Mouse (Mus musculus) midbrain, embryonic 11.5 days (tissue): ENCODE measurements at regions not wholly inside any gene's neighbourhood (a gene's known extent, or its start where the extent isn't known, plus 50 kb on each side); places are given as distances from the start of the nearest gene placed in this dataset.

ENCODE experiments used
- ATAC-seq: fragments of 200-750 bp; cut with Nextera tagmentation; 2 replicates; pipeline ENCODE4 v1.8.0; 2017; ENCODE audit warnings: moderate TSS enrichment, moderate library complexity; ENCODE audit not compliant: low FRiP score
- DNase-seq: peaks from one replicate; pipeline ENCODE4 v3.0.0; 2015; ENCODE audit warnings: low spot score; ENCODE audit errors: missing footprints
- H3K27ac ChIP-seq: fragments of 300-500 bp; sonication (generic); 2 replicates; pipeline ENCODE4 v1.5.1; 2014; ENCODE audit warnings: low read depth, low read length
- H3K27me3 ChIP-seq: fragments of 300-500 bp; sonication (generic); 2 replicates; pipeline ENCODE4 v1.6.1; 2014; ENCODE audit warnings: mild to moderate bottlenecking, low read length, moderate library complexity, mixed read lengths; ENCODE audit not compliant: control insufficient read depth, insufficient read depth
- H3K36me3 ChIP-seq: fragments of 300-500 bp; sonication (generic); 2 replicates; pipeline ENCODE4 v1.6.1; 2014; ENCODE audit warnings: mild to moderate bottlenecking, low read length, moderate library complexity, mixed read lengths; ENCODE audit not compliant: control insufficient read depth, insufficient read depth
- H3K4me1 ChIP-seq: fragments of 300-500 bp; sonication (generic); 2 replicates; pipeline ENCODE4 v1.6.1; 2014; ENCODE audit warnings: low read length; ENCODE audit not compliant: control insufficient read depth, insufficient read depth
- H3K4me2 ChIP-seq: fragments of 300-500 bp; sonication (generic); 2 replicates; pipeline ENCODE4 v1.6.1; 2014; ENCODE audit warnings: mild to moderate bottlenecking, moderate library complexity
- H3K4me3 ChIP-seq: fragments of 300-500 bp; sonication (generic); 2 replicates; pipeline ENCODE4 v1.5.1; 2014; ENCODE audit warnings: low read depth, low read length
- H3K9ac ChIP-seq: fragments of 300-500 bp; sonication (generic); 2 replicates; pipeline ENCODE4 v1.6.1; 2014; ENCODE audit warnings: low read length
- H3K9me3 ChIP-seq: fragments of 300-500 bp; sonication (generic); 2 replicates; pipeline ENCODE4 v1.6.1; 2016; ENCODE audit warnings: low read length; ENCODE audit not compliant: control insufficient read depth
- WGBS: fragments of 180-500 bp; shearing (Covaris S2); extraction: QIAGEN DNeasy Blood & Tissue Kit; methylation state at CpG from one replicate; pipeline ENCODE4 v1.1.7; 2014; 5-methylcytosine and 5-hydroxymethylcytosine counted together

GRCm38 (mm10) chrX:11701095-11701494 is 373.5 kb downstream of the H2al1j start:
- DNase-seq, result no peak
- 81% methylated on average over 2 of the region's 2 CpGs for WGBS
- Histone ChIP-seq H3K9ac (no peak overlapping the region), H3K27ac (no peak overlapping the region), H3K4me2 (no peak overlapping the region), H3K36me3 (no peaks in the 10 kb centered on the region), H3K9me3 (no peaks in the 10 kb centered on the region), H3K4me3 (no peak overlapping the region), H3K27me3 (no peaks in the 10 kb centered on the region; the same call in 1 of the 2 replicates), H3K4me1 (no peaks in the 10 kb centered on the region)
- ATAC-seq, result no peak

- no peak overlapping the region for H3K9ac ChIP-seq
- no peak overlapping the region for H3K4me3 ChIP-seq
- H3K27me3 ChIP-seq, result peaks cover 2% of the 10 kb centered on the region; the same call in 1 of the 2 replicates
- no peaks in the 10 kb centered on the region for H3K9me3 ChIP-seq
- no peaks in the 10 kb centered on the region for H3K36me3 ChIP-seq
- DNase-seq, result no peak
- H3K4me1 ChIP-seq, result no peaks in the 10 kb centered on the region
- no peak overlapping the region for H3K4me2 ChIP-seq
- 84% methylated on average over 6 of the region's 6 CpGs for WGBS
- ATAC-seq, result no peak
- no peak overlapping the region for H3K27ac ChIP-seq
Measured at GRCm38 (mm10) chrX:11705851-11706557, 378.4 kb downstream of the H2al1j start.

GRCm38 (mm10) chrX:11707330-11707729 is 379.7 kb downstream of the H2al1j start:
- Histone ChIP-seq H3K9ac (no peak overlapping the region), H3K4me2 (no peak overlapping the region), H3K36me3 (no peaks in the 10 kb centered on the region), H3K9me3 (no peaks in the 10 kb centered on the region), H3K27ac (no peak overlapping the region), H3K4me1 (no peaks in the 10 kb centered on the region), H3K4me3 (no peak overlapping the region), H3K27me3 (peaks cover 2% of the 10 kb centered on the region; the same call in 1 of the 2 replicates)
- no peak for DNase-seq
- 81% methylated on average over 6 of the region's 6 CpGs for WGBS
- no peak for ATAC-seq

GRCm38 (mm10) chrX:11708325-11708724 is 380.7 kb downstream of the H2al1j start:
- Histone ChIP-seq H3K4me3 (no peak overlapping the region), H3K27ac (no peak overlapping the region), H3K9ac (no peak overlapping the region), H3K27me3 (peaks cover 2% of the 10 kb centered on the region; the same call in 1 of the 2 replicates), H3K4me1 (no peaks in the 10 kb centered on the region), H3K36me3 (no peaks in the 10 kb centered on the region), H3K4me2 (no peak overlapping the region), H3K9me3 (no peaks in the 10 kb centered on the region)
- WGBS, result 35% methylated on average over 6 of the region's 6 CpGs
- no peak for DNase-seq
- ATAC-seq, result no peak

GRCm38 (mm10) chrX:11709326-11709725 is 381.7 kb downstream of the H2al1j start:
- H3K36me3 ChIP-seq, result no peaks in the 10 kb centered on the region
- WGBS, result 80% methylated on average over 4 of the region's 4 CpGs
- no peak overlapping the region for H3K27ac ChIP-seq
- no peak overlapping the region for H3K4me3 ChIP-seq
- H3K27me3 ChIP-seq, result peaks cover 2% of the 10 kb centered on the region; the same call in 1 of the 2 replicates
- DNase-seq, result no peak
- H3K9ac ChIP-seq, result no peak overlapping the region
- no peaks in the 10 kb centered on the region for H3K9me3 ChIP-seq
- H3K4me2 ChIP-seq, result no peak overlapping the region
- no peak for ATAC-seq
- H3K4me1 ChIP-seq, result no peaks in the 10 kb centered on the region

- DNase-seq, result no peak
- 88% methylated on average over 3 of the region's 3 CpGs for WGBS
Measured at GRCm38 (mm10) chrX:11713423-11713822, 385.8 kb downstream of the H2al1j start.

GRCm38 (mm10) chrX:11716773-11717172 is 389.2 kb downstream of the H2al1j start:
- Histone ChIP-seq H3K9ac (no peak overlapping the region), H3K4me2 (no peak overlapping the region), H3K9me3 (no peaks in the 10 kb centered on the region), H3K4me1 (no peaks in the 10 kb centered on the region), H3K36me3 (no peaks in the 10 kb centered on the region), H3K27ac (no peak overlapping the region), H3K27me3 (no peaks in the 10 kb centered on the region; the same call in 1 of the 2 replicates), H3K4me3 (no peak overlapping the region)
- DNase-seq (no peak), ATAC-seq (no peak)
- WGBS, result 72% methylated on average over 8 of the region's 8 CpGs

More at GRCm38 (mm10) chrX:11713423-11713822, 385.8 kb downstream of the H2al1j start:
- Histone ChIP-seq H3K4me1 (no peaks in the 10 kb centered on the region), H3K36me3 (no peaks in the 10 kb centered on the region), H3K27me3 (no peaks in the 10 kb centered on the region; the same call in 1 of the 2 replicates), H3K4me2 (no peak overlapping the region), H3K27ac (no peak overlapping the region), H3K9me3 (no peaks in the 10 kb centered on the region), H3K9ac (no peak overlapping the region), H3K4me3 (no peak overlapping the region)
- no peak for ATAC-seq

- H3K4me1 ChIP-seq, result no peaks in the 10 kb centered on the region
- no peaks in the 10 kb centered on the region for H3K36me3 ChIP-seq
- no peak for DNase-seq
- WGBS, result 88% methylated on average over 2 of the region's 2 CpGs
- no peak overlapping the region for H3K4me3 ChIP-seq
- H3K27ac ChIP-seq, result no peak overlapping the region
- H3K4me2 ChIP-seq, result no peak overlapping the region
- no peak for ATAC-seq
- no peak overlapping the region for H3K9ac ChIP-seq
- no peaks in the 10 kb centered on the region; the same call in 1 of the 2 replicates for H3K27me3 ChIP-seq
- H3K9me3 ChIP-seq, result no peaks in the 10 kb centered on the region
Measured at GRCm38 (mm10) chrX:11718778-11719177, 391.2 kb downstream of the H2al1j start.

GRCm38 (mm10) chrX:11720517-11720916 is 392.9 kb downstream of the H2al1j start:
- 68% methylated on average over 7 of the region's 7 CpGs for WGBS
- Histone ChIP-seq H3K27ac (no peak overlapping the region), H3K9ac (no peak overlapping the region), H3K4me1 (no peaks in the 10 kb centered on the region), H3K4me3 (no peak overlapping the region), H3K9me3 (no peaks in the 10 kb centered on the region), H3K4me2 (no peak overlapping the region), H3K36me3 (no peaks in the 10 kb centered on the region), H3K27me3 (no peaks in the 10 kb centered on the region)
- no peak for ATAC-seq
- DNase-seq, result no peak
